Mouse (Mus musculus): ENCODE data around the gene Tmem115. TPM values are rescaled to one million over a fixed set of nuclear protein-coding genes. Genes with fewer than 3 reads are reported as not detected.
A peak's percentile ranks its signal among the peaks of the same experiment; 100 is the strongest.

The Tmem115 gene
- total RNA-seq (2021), result 10 to 100 TPM; 20.3 to 22.9 TPM
- 25.9 and 28.3 TPM in 2 replicates for polyA plus RNA-seq (2012; rRNA removed)
- long read RNA-seq, transcript Tmem115-201 (2 exons, 2,194 nt), result major isoform, 43 of 44 reads
- long read RNA-seq, partial matches to known transcripts, result 0 of 44 reads
- long read RNA-seq, other reads (novel, unspliced or antisense), result 1 of 44 reads

DNA sequence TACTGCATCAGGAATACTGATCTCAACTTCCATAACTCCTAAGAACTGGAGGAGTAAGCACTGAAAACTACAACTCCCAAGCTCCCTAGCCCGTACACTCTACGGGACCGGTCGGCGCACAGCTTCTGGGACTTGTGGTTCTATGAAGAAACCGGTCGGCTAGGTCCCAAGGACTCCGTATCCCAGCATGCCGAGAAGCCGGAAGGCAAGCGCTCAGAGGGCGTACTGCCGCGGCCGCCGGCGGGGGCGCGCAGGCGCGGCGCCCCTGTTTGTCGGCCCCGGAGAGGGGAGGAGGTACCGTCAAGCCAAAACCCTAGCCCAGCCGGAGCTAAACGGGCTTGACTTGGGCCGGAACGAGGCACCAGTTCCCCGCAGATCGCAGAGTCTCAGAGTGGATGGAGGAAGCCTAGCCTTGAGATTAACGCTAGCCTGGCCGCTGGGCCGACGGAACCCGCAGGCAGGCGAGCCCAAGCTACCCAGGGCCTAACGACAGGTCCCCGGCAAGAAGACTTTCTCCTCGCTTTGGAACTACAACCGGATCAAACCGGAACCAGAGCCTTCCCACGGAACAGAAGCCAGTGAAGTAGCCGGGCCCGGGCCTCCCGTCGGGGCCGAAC, at the start of gene Tmem115:
Gene Tmem115 (plus strand): TSS at position 155 of the 617 bp plus-strand sequence.
- WGBS, result under 1% methylated on average over 48 of the region's 48 CpGs
- Histone ChIP-seq H3K9ac (ENCODE audit: low read depth, low read length) (peak within 1 kb of the TSS; percentile 93), H3K36me3 (ENCODE audit: control insufficient read depth, insufficient read depth, low read length) (peaks cover 5% of the 10 kb centered on the region; the same call in 1 of the 2 replicates), H3K27ac (peak within 1 kb of the TSS; percentile 91), H3K4me3 (peak within 1 kb of the TSS; percentile 89), H3K79me2 (replicated peaks; ENCODE audit: control insufficient read depth, insufficient read depth, low read length) (peaks cover 9% of the 10 kb centered on the region), H3K27me3 (ENCODE audit: control insufficient read depth, insufficient read depth, low read length) (no peaks in the 10 kb centered on the region), H3K4me1 (ENCODE audit: control insufficient read depth, insufficient read depth, low read length) (peaks cover 13% of the 10 kb centered on the region)
- peak; percentile 89 to 96 for DNase-seq
- intact Hi-C loops (cut with DNase I), result loop anchor here (1.0 to 10.0 kb wide), 2 partner anchors 8 to 639 kb away; partner anchors contain the start of genes Cyb561d2, Manf and Nprl2
- peak; percentile 80 for TF ChIP-seq POLR2A (IDR thresholded peaks at IDR 0.05; ENCODE audit: insufficient read depth, low read depth, low read length)
- peak; percentile 57 for TF ChIP-seq CTCF (IDR thresholded peaks at IDR 0.05)
- peak; percentile 52; the same call in 1 of the 2 replicates for TF ChIP-seq EP300 (IDR thresholded peaks at IDR 0.05; ENCODE audit: insufficient read depth, low read depth, low read length)

DNA sequence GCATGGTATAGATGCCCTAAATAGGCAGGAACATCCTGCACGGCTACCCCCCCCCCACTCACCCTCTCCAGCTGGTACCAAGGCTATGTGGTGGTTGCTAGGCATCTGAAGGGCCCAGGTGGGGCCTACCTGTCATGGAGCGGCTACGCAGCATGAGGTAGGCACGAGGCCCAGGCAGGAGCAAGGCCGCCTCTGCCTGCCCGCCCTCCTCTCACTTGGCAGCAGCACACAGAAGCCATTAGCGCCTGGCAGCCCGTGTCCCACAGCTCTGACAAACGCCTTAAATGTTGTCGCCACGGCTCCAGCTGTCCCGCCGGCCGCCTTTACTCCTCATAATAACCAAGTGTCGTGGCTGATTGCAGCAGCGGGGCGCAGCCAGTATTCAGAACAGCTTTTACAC, 49.4 kb upstream of the Tmem115 start:
- Histone ChIP-seq H3K9ac (ENCODE audit: low read depth, low read length) (no peak overlapping the region), H3K4me3 (no peak overlapping the region), H3K27me3 (ENCODE audit: control insufficient read depth, insufficient read depth, low read length) (no peaks in the 10 kb centered on the region), H3K79me2 (replicated peaks; ENCODE audit: control insufficient read depth, insufficient read depth, low read length) (no peaks in the 10 kb centered on the region), H3K36me3 (ENCODE audit: control insufficient read depth, insufficient read depth, low read length) (no peaks in the 10 kb centered on the region), H3K27ac (no peak overlapping the region), H3K4me1 (ENCODE audit: control insufficient read depth, insufficient read depth, low read length) (no peaks in the 10 kb centered on the region)
- intact Hi-C loops (cut with DNase I), result no loop called here
- 68% methylated on average over 17 of the region's 17 CpGs for WGBS
- no peak for DNase-seq
- TF ChIP-seq POLR2A (IDR thresholded peaks at IDR 0.05; ENCODE audit: insufficient read depth, low read depth, low read length), result no peak
- TF ChIP-seq CTCF (IDR thresholded peaks at IDR 0.05), result no peak
- no peak for TF ChIP-seq EP300 (IDR thresholded peaks at IDR 0.05; ENCODE audit: insufficient read depth, low read depth, low read length)

DNA sequence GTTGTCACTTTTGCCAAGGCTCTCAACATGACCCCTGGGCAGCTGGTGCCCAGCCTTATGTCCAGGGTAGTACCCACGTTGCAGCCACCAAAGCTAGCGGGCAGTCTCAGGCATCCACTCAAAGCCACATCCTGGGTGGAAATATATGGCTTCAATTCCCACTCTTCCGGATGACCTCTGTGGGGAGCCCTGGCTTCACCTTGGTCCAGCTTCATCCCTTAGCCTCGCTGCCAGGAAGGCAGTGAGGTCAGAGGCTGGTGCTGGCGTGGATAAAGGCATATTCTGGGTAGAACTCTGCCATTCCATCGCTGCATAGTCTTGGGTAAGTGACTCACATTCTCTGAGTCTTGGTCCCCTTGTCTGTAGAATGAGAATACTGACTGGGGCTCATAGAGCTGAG, 49.0 kb upstream of the Tmem115 start:
- Histone ChIP-seq H3K36me3 (ENCODE audit: control insufficient read depth, insufficient read depth, low read length) (no peaks in the 10 kb centered on the region), H3K27ac (no peak overlapping the region), H3K4me3 (no peak overlapping the region), H3K79me2 (replicated peaks; ENCODE audit: control insufficient read depth, insufficient read depth, low read length) (no peaks in the 10 kb centered on the region), H3K9ac (ENCODE audit: low read depth, low read length) (no peak overlapping the region), H3K4me1 (ENCODE audit: control insufficient read depth, insufficient read depth, low read length) (no peaks in the 10 kb centered on the region), H3K27me3 (ENCODE audit: control insufficient read depth, insufficient read depth, low read length) (no peaks in the 10 kb centered on the region)
- intact Hi-C loops (cut with DNase I), result no loop called here
- 75% methylated on average over 6 of the region's 6 CpGs for whole genome bisulfite sequencing
- DNase-seq, result no peak
- TF ChIP-seq CTCF (IDR thresholded peaks at IDR 0.05) (no peak), POLR2A (IDR thresholded peaks at IDR 0.05; ENCODE audit: insufficient read depth, low read depth, low read length) (no peak)

DNA sequence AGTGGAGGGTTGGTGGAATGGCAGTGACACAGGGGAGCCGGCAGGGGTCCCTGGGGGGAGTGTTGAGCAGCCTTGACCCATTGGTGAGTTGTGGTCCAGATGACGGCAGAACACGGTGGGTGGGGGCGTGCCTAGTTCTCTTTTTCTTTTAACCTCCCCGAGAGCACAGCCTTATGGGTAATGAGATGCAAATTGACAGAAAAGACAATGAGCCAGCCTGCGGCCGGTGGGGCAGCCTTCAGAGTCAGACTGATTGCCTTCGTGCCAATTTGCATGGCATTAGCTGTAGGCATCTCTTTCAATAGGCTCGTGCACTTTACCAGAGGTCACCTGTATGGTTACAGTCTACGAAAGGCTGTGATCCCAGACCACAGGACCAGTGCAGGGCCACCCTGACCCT, 47.7 kb upstream of the Tmem115 start:
- Histone ChIP-seq H3K9ac (ENCODE audit: low read depth, low read length) (no peak overlapping the region), H3K79me2 (replicated peaks; ENCODE audit: control insufficient read depth, insufficient read depth, low read length) (no peaks in the 10 kb centered on the region), H3K36me3 (ENCODE audit: control insufficient read depth, insufficient read depth, low read length) (no peaks in the 10 kb centered on the region), H3K27me3 (ENCODE audit: control insufficient read depth, insufficient read depth, low read length) (no peaks in the 10 kb centered on the region), H3K4me3 (no peak overlapping the region), H3K4me1 (ENCODE audit: control insufficient read depth, insufficient read depth, low read length) (no peaks in the 10 kb centered on the region), H3K27ac (no peak overlapping the region)
- DNase-seq, result no peak
- TF ChIP-seq CTCF (IDR thresholded peaks at IDR 0.05), result no peak
- no peak for TF ChIP-seq POLR2A (IDR thresholded peaks at IDR 0.05; ENCODE audit: insufficient read depth, low read depth, low read length)
- intact Hi-C loops (cut with DNase I), result no loop called here
- WGBS, result 67% methylated on average over 10 of the region's 10 CpGs

DNA sequence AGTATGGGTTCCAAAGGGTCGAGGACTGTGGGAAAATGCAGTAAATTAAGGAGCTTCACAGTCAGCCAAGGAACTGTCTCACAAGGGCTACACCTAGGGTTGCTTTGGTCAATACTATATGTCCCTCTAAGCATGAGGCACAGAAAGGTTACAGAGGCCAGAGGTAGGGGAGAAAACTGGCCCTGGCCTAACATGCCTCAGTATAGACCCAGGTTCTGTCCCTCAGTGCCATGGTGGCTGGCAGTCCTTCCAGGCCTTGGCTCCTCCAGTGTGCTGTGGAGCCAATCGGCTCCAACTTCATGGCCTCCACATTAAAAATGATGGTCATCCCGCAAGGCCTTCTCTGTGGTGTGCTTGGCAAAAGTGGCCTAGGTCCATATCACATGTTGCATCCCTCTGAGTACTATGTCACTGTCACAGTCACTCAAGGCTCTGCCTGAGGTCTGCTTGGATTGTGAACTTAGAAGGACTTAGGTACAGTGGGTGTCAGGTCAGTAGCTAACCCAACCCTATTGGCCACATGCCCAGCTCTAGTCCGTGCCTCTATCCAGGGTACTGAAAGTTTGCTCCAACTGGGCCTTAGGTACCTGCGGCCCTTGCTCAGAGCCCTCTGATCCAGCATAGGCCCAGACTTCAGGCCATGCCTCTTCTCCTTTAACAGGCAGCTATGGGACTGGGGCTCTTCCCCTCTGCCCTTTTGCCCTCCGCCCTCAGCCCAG, 47.1 kb upstream of the Tmem115 start:
- intact Hi-C loops (cut with DNase I), result no loop called here
- TF ChIP-seq POLR2A (IDR thresholded peaks at IDR 0.05; ENCODE audit: insufficient read depth, low read depth, low read length), result no peak
- no peak for TF ChIP-seq EP300 (IDR thresholded peaks at IDR 0.05; ENCODE audit: insufficient read depth, low read depth, low read length)
- TF ChIP-seq CTCF (IDR thresholded peaks at IDR 0.05), result no peak
- no peaks in the 10 kb centered on the region for H3K36me3 ChIP-seq (ENCODE audit: control insufficient read depth, insufficient read depth, low read length)
- no peaks in the 10 kb centered on the region for H3K79me2 ChIP-seq (replicated peaks; ENCODE audit: control insufficient read depth, insufficient read depth, low read length)
- 58% methylated on average over 6 of the region's 6 CpGs for WGBS
- no peaks in the 10 kb centered on the region for H3K4me1 ChIP-seq (ENCODE audit: control insufficient read depth, insufficient read depth, low read length)
- no peak overlapping the region for H3K4me3 ChIP-seq
- no peak overlapping the region for H3K27ac ChIP-seq
- no peaks in the 10 kb centered on the region for H3K27me3 ChIP-seq (ENCODE audit: control insufficient read depth, insufficient read depth, low read length)
- DNase-seq, result no peak
- no peak overlapping the region for H3K9ac ChIP-seq (ENCODE audit: low read depth, low read length)

DNA sequence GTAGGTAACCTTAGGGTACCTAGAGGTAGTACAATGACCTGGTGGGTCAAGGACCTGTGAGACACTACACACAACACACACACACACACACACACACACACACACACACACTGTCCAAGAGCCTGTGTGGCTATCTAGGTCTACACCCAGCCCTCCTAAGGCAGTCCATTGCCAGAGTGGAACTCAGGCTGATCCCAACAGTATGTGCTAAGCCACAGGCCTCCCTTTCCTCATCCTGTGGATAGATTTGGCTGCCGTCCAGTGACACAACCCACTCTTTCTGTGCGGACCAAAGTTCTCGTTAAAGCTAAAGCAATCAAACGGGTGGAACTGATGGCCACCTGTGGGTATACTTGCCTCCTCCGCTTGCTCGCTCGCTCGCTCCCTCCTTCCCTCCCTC, 43.6 kb upstream of the Tmem115 start:
- intact Hi-C loops (cut with DNase I), result no loop called here
- no peak for TF ChIP-seq EP300 (IDR thresholded peaks at IDR 0.05; ENCODE audit: insufficient read depth, low read depth, low read length)
- TF ChIP-seq POLR2A (IDR thresholded peaks at IDR 0.05; ENCODE audit: insufficient read depth, low read depth, low read length), result no peak
- no peak for TF ChIP-seq CTCF (IDR thresholded peaks at IDR 0.05)

More for the DNA sequence above, 43.6 kb upstream of the Tmem115 start:
- Histone ChIP-seq H3K9ac (ENCODE audit: low read depth, low read length) (no peak overlapping the region), H3K79me2 (replicated peaks; ENCODE audit: control insufficient read depth, insufficient read depth, low read length) (no peaks in the 10 kb centered on the region), H3K36me3 (ENCODE audit: control insufficient read depth, insufficient read depth, low read length) (no peaks in the 10 kb centered on the region), H3K4me1 (ENCODE audit: control insufficient read depth, insufficient read depth, low read length) (no peaks in the 10 kb centered on the region), H3K4me3 (no peak overlapping the region), H3K27ac (no peak overlapping the region), H3K27me3 (ENCODE audit: control insufficient read depth, insufficient read depth, low read length) (no peaks in the 10 kb centered on the region)
- DNase-seq, result no peak
- 57% methylated on average over 8 of the region's 8 CpGs for WGBS
